Mouse (Mus musculus): Measurements from ENCODE around the gene Slc7a6.

GRCm38 (mm10) chr8:106130505-106130904, 38.2 kb upstream of the Slc7a6 start:
- TF ChIP-seq GATA1 (IDR thresholded peaks at IDR 0.05; ENCODE audit: borderline replicate concordance, low read length) (no peak), FLI1 (IDR thresholded peaks at IDR 0.05; ENCODE audit: low read length) (no peak)
